Mouse (Mus musculus) large intestine, adult 2 months (tissue): ENCODE data around the gene Slc25a43. TPM values are rescaled to one million over a fixed set of nuclear protein-coding genes. Genes with fewer than 3 reads are reported as not detected.

Source experiments
- DNase-seq: peaks from one replicate; pipeline ENCODE4 v3.0.0-alpha.2; 2012; ENCODE audit warnings: low read depth, low spot score
- WGBS: fragments of 180-500 bp; shearing (Covaris S2); methylation state at CpG from one replicate; pipeline ENCODE4 v1.1.7; 2018; 5-methylcytosine and 5-hydroxymethylcytosine counted together
- polyA plus RNA-seq: library from polyadenylated mRNA; depleted of rRNA; stranded (reverse); fragments of >200 nt; gene quantifications from 2 replicates; pipeline ENCODE4 v1.2.3, GENCODE M21; 2012; rRNA removed

Gene Slc25a43
- polyA plus RNA-seq, 1 experiment, result 0.78 TPM

DNA sequence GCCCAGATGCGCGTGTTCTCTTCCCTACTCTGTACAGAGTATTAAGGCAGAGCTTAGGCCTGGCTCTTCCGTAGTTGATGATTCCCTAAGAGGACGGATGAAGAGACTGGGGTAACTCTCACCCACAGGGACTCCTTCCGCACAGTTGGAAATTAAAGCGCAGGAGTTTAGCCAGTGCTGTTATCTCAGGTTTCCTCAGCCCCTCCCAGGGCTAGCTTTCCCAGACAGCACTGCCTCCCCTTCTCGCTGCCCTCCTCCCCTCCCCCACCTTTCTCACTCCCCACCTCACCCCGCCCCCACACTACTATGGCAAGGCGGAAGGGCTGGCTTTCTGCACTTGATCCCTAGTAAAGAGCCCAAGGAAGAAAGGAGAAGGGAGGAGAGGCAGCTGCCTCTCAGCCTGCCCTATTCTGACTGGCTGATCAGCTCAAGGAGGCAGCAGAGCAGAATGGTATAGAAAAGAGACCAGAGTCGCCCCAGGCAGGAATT, 73.5 kb downstream of the Slc25a43 start:
- WGBS, result 18% methylated on average over 10 of the region's 10 CpGs
- no peak for DNase-seq

DNA sequence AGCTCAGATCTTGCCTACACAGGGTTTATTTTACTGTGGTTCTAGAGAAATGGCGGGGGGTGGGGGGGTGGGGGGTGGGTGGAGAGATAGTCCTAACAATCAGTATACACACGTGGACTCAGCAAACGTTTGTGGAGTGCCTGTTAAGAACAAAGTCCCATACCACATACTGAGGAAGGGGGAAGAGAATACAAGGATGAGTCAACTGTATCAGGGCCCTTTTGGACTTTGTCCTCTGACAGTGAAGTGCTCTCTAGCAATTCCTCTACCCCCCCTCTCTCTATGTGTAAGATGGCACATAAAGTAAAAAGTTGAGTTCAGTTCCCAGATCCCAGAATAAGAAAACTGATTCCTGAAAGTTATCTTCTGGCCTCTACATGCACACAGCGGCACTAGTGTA, 76.1 kb downstream of the Slc25a43 start:
- 37% methylated on average over 4 of the region's 4 CpGs for WGBS
- no peak for DNase-seq

DNA sequence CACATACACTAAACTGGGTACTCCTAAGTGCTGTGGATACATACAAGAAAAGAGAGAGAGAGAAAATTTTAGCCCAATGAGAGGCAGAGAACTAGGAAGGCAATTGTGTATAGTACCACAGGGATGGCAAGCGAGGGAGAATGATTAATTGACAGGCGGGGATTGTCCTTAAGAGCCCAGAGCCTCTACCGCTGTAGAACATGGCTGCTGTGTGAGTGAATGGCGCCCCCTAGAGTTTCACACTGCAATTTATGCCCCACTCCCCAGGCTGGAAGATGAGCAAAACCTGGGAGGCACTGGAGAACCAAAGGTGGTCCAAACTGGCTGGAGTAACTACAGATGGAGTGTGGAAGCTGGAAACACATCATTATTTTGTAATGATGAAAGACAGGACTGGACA, 76.7 kb downstream of the Slc25a43 start:
- no peak for DNase-seq
- WGBS, result 7% methylated on average over 4 of the region's 4 CpGs

DNA sequence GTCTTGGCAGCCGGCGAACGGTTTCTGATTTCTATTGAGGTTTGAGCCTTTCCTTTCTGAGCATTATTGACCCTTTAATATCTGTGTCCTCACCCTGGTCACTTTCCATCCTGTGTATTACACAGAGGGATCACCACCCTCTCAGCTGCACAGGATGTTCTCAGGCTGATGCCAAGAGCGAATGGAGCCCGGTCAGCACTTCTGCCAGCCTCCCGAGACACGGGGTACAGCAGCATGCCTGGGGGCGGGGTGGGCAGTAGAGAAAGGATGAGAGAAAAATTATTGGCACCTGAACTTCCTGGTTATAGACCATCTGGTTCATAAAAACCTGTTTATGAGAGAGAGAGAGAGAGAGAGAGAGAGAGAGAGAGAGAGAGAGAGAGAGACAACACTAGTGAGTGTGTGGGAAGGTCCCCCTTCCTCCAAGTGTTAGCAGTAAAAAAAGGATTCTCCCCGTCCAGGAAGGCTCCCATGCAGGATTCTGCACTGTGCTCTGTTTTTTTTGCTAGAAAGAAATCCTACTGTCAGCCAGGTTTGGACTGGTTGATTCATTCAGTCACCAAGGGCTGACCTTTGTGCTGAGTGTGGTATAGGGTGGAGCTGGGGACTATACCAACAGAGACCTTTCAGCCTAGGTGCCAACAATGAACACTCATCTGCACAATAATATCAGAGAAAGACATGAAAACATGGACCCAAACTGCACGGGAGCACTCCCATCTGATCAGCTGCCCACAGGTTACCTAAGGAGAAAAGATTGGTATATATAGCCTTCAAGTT, 80.7 kb downstream of the Slc25a43 start:
- no peak for DNase-seq
- 46% methylated on average over 10 of the region's 10 CpGs for WGBS

DNA sequence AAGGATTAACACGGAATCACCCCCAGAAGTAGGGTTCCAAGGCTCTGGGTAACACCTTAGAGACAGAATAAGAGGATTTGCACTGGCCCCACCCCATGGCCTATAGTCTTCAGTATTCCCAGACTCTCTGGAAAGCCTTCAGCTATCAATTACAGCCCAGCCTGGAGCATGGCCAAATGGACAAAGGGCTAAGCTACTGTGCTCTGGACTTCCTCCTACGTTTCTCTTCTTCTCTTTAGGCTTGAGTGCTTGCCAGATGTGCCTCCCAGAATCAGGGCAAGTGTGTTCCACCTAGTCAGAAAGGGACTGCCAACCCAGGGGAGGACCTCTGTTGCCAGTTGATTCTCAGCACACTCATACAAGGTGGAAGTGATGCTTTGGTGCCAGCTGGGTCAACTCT, 81.6 kb downstream of the Slc25a43 start:
- DNase-seq, result peak; percentile 76
- WGBS, result 26% methylated on average over 2 of the region's 2 CpGs

Other genes starting within 250 kb of the Slc25a43 start
- gene Pgrmc1, start 145.5 kb upstream of the Slc25a43 start, polyA plus RNA-seq, result 57.3 and 96.8 TPM in 2 replicates
- 0.22 and 0.36 TPM in 2 replicates for gene Akap17b, start 98.3 kb upstream of the Slc25a43 start, polyA plus RNA-seq
- 1,802 and 2,724 TPM in 2 replicates for gene Slc25a5, start 52.0 kb downstream of the Slc25a43 start, polyA plus RNA-seq
- gene Ube2a, start 130.2 kb downstream of the Slc25a43 start, polyA plus RNA-seq, result 41.4 and 43.5 TPM in 2 replicates
- 5.0 and 11.2 TPM in 2 replicates for gene C330007P06Rik, start 130.5 kb downstream of the Slc25a43 start, polyA plus RNA-seq
- 0.84 and 0.95 TPM in 2 replicates for gene Nkrf, start 159.2 kb downstream of the Slc25a43 start, polyA plus RNA-seq
- gene Sept6, start 248.1 kb downstream of the Slc25a43 start, polyA plus RNA-seq, result 4.9 and 12.1 TPM in 2 replicates